Mouse (Mus musculus): ENCODE data around the gene Galnt2. TPM values are rescaled to one million over a fixed set of nuclear protein-coding genes. Genes with fewer than 3 reads are reported as not detected.
A peak's percentile ranks its signal among the peaks of the same experiment; 100 is the strongest.

The Galnt2 gene
- polyA plus RNA-seq, 1 experiment from 2014 or later: 42.8 TPM

DNA sequence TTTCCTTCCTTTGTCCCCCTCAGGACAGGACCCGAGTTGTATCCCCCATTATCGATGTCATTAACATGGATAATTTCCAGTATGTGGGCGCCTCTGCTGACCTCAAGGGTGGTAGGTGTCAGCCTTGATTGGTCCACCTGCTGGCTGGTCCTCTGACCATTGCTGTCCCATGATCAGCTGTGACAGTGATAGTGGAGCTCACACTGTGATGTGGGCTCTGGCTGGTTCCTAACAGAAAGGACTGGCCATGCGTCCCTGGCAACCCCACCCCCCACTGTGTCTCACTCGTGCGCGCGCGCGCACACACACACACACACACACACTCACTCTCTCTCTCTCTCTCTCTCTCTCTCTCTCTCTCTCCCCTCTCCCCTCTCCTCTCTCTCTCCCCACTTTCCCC lies 98.5 kb downstream of the Galnt2 start:
- WGBS: 70% methylated on average over 10 of the region's 10 CpGs
- Histone ChIP-seq H3K36me3 (peaks cover 88% of the 10 kb centered on the region), H3K27me3 (replicated peaks) (no peaks in the 10 kb centered on the region), H3K4me1 (peaks cover 17% of the 10 kb centered on the region), H3K4me3 (no peak overlapping the region), H3K9me3 (no peaks in the 10 kb centered on the region), H3K4me2 (no peak overlapping the region), H3K9ac (no peak overlapping the region), H3K27ac (replicated peaks) (peak overlapping the region; percentile 42; the same call in 1 of the 2 replicates)
- no peak for ATAC-seq (ENCODE audit: extremely low read depth, insufficient number of reproducible peaks, low FRiP score, low TSS enrichment)

DNA sequence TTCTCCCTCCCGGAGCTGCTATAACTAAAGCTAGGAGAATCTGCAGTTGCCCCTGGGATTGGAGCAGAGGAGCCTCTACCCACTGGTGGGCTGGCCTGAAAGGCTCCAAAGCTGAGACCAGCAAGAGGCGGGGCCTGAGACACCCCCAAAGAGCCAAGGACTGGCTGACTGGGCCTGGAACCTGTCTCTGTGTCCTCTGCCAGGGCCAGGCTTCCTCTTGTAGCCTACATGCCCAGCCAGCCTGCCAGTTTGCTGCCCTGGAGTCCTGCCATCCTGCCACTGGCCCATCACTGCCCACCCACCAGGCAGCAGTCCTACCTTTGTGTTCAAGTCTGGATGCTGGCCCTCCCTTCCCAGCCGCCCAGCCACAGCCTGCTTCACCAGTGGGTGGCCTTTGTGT lies 99.2 kb downstream of the Galnt2 start:
- Histone ChIP-seq H3K9ac (no peak overlapping the region), H3K4me2 (no peak overlapping the region), H3K27ac (replicated peaks) (no peak overlapping the region), H3K9me3 (no peaks in the 10 kb centered on the region), H3K36me3 (peaks cover 88% of the 10 kb centered on the region), H3K4me3 (no peak overlapping the region), H3K27me3 (replicated peaks) (no peaks in the 10 kb centered on the region), H3K4me1 (peaks cover 17% of the 10 kb centered on the region)
- 98% methylated on average over 2 of the region's 3 CpGs for WGBS
- no peak for ATAC-seq (ENCODE audit: extremely low read depth, insufficient number of reproducible peaks, low FRiP score, low TSS enrichment)

DNA sequence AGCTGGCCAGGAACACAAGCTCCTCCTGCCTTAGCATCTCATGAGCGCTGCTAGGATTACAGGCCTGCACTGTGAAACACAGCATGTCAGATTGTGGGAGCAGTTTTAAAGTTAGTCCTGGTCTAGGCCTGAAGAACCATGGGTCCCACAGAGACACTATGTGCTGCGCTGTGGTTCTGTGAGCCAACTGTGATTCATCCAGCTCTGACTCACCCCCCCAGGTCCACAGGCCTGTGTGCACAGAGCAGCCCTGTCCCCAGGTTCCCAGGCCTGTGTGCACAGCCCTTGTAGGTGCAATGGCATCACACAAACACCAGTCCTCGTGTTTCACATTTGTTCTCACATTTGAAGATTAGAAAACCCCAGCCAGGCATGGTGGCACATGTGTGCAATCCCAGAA lies 99.9 kb downstream of the Galnt2 start:
- Histone ChIP-seq H3K4me1 (peaks cover 17% of the 10 kb centered on the region), H3K36me3 (peaks cover 88% of the 10 kb centered on the region), H3K27me3 (replicated peaks) (no peaks in the 10 kb centered on the region), H3K27ac (replicated peaks) (no peak overlapping the region), H3K4me3 (no peak overlapping the region), H3K9ac (no peak overlapping the region), H3K4me2 (no peak overlapping the region), H3K9me3 (no peaks in the 10 kb centered on the region)
- no peak for ATAC-seq (ENCODE audit: extremely low read depth, insufficient number of reproducible peaks, low FRiP score, low TSS enrichment)
- 85% methylated on average over 3 of the region's 3 CpGs for WGBS

DNA sequence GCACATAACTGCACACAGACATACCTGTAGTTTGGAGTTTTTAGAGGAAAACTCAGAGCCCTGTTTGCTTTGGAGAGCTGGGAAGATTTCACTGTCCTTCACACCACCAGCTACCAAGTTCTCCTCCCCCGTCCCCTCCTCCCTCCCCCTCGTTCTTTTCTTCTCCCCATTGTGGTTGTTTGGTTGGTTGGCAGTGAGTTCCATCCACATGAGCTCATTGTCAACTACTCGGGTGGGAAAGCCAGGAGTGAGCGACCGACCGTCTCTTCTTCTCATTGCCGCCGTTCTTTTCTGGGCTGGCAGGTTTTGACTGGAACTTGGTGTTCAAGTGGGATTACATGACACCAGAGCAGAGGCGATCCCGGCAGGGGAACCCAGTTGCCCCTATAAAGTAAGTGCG lies 100.5 kb downstream of the Galnt2 start:
- 65% methylated on average over 11 of the region's 11 CpGs for WGBS
- Histone ChIP-seq H3K4me2 (no peak overlapping the region), H3K9me3 (no peaks in the 10 kb centered on the region), H3K27ac (replicated peaks) (no peak overlapping the region), H3K4me1 (peaks cover 17% of the 10 kb centered on the region), H3K27me3 (replicated peaks) (no peaks in the 10 kb centered on the region), H3K4me3 (no peak overlapping the region), H3K9ac (no peak overlapping the region), H3K36me3 (peaks cover 88% of the 10 kb centered on the region)
- ATAC-seq (ENCODE audit: extremely low read depth, insufficient number of reproducible peaks, low FRiP score, low TSS enrichment): no peak

DNA sequence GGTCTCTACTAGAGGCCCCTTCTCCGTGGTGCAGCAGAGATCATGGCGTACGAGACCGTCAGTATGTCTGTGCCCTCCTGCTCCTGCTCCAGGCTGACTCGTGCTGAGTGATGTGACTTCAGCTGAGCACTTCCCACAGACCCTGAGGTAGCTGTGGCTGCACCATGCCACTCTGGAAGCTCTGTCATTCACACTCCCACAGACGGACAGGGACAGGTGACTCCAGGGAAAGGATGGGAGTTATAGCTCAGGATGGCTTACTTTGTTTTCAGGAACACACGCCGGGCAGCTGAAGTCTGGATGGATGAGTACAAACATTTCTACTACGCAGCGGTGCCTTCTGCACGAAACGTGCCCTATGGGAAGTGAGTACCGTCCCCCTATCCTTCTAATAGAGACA lies 105.1 kb downstream of the Galnt2 start:
- no peak overlapping the region for H3K9ac ChIP-seq
- no peak overlapping the region for H3K27ac ChIP-seq (replicated peaks)
- no peak overlapping the region for H3K4me3 ChIP-seq
- H3K4me1 ChIP-seq: peaks cover 2% of the 10 kb centered on the region; the same call in 1 of the 2 replicates
- no peak for ATAC-seq (ENCODE audit: extremely low read depth, insufficient number of reproducible peaks, low FRiP score, low TSS enrichment)
- 87% methylated on average over 13 of the region's 13 CpGs for WGBS
- no peaks in the 10 kb centered on the region for H3K27me3 ChIP-seq (replicated peaks)
- peaks cover 94% of the 10 kb centered on the region for H3K36me3 ChIP-seq
- no peaks in the 10 kb centered on the region for H3K9me3 ChIP-seq
- no peak overlapping the region for H3K4me2 ChIP-seq

DNA sequence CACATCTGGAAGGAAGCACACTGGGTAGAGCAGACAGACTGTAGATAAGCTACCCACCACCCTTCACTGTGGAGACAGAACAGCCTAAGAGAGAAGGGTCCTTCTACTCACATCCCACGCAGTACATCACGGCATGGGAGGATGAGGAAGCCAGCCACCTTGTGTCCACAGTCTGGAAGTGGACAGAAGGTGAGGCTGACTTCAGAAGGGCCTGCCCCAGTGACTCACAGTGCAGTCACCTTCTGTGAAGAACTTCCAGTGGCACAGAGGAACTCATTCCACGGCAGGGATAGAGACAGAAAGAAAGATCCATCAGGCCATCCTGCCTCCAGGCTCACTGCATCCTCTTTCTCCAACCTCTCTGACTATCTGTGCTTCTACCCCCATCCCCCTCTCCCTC lies 108.6 kb downstream of the Galnt2 start:
- no peaks in the 10 kb centered on the region for H3K9me3 ChIP-seq
- no peaks in the 10 kb centered on the region for H3K27me3 ChIP-seq (replicated peaks)
- H3K36me3 ChIP-seq: peaks cover 97% of the 10 kb centered on the region
- H3K27ac ChIP-seq (replicated peaks): no peak overlapping the region
- H3K9ac ChIP-seq: no peak overlapping the region
- WGBS: 72% methylated on average over 3 of the region's 3 CpGs
- H3K4me1 ChIP-seq: no peaks in the 10 kb centered on the region
- ATAC-seq (ENCODE audit: extremely low read depth, insufficient number of reproducible peaks, low FRiP score, low TSS enrichment): no peak
- no peak overlapping the region for H3K4me2 ChIP-seq
- no peak overlapping the region for H3K4me3 ChIP-seq

DNA sequence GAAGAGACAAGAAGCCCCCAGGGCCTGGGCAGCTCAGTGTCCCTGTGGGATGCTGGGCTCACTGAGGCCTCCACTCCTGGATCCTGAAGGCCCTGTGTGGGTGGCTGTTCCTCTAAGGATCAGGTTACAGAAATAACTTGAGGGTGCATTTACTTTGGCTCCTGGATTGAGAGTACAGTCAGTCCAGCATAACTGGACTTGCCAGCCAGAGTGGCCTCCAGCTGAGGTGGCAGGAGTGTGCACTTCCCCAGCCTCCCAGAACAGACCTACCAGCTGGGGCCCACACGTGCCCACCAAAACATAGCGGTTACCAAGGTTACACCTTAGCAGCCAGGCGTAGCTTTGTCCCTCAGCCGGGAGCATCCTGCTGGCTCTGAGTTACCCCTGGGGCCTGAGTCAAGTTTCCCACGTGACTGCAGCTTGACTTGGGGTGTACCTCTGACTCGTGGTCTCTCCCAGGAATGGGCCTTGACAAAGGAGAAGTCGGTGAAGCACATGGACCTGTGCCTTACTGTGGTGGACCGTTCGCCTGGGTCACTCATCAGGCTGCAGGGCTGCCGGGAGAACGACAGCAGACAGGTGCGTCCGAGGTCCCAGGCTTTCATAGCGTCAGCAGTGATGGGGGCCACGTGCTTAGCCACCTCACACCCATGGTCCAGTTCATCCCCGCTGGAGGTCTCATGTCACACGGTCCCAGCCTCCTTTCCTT lies 109.3 kb downstream of the Galnt2 start:
- H3K9ac ChIP-seq: no peak overlapping the region
- H3K4me2 ChIP-seq: no peak overlapping the region
- H3K9me3 ChIP-seq: no peaks in the 10 kb centered on the region
- H3K27me3 ChIP-seq (replicated peaks): no peaks in the 10 kb centered on the region
- H3K4me3 ChIP-seq: no peak overlapping the region
- ATAC-seq (ENCODE audit: extremely low read depth, insufficient number of reproducible peaks, low FRiP score, low TSS enrichment): no peak
- peaks cover 95% of the 10 kb centered on the region for H3K36me3 ChIP-seq
- H3K4me1 ChIP-seq: no peaks in the 10 kb centered on the region
- 83% methylated on average over 17 of the region's 17 CpGs for WGBS
- H3K27ac ChIP-seq (replicated peaks): no peak overlapping the region

DNA sequence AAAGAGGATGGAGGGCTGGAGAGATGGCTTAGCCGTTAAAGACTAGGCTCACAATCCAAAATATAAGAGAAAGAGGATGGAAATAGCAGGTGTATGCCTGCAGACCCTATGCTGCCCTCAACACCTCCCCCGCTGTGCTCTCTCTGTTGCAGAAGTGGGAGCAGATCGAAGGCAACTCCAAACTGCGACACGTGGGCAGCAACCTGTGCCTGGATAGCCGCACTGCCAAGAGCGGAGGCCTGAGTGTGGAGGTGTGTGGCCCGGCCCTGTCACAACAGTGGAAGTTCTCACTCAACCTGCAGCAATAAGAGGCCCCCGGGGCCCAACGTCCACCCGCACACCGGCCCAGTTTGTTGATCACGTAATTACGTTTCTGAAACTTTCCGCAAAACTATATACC lies 112.0 kb downstream of the Galnt2 start:
- no peak overlapping the region for H3K9ac ChIP-seq
- H3K4me3 ChIP-seq: no peak overlapping the region
- H3K9me3 ChIP-seq: no peaks in the 10 kb centered on the region
- H3K27ac ChIP-seq (replicated peaks): no peak overlapping the region
- peaks cover 74% of the 10 kb centered on the region for H3K36me3 ChIP-seq
- no peaks in the 10 kb centered on the region for H3K27me3 ChIP-seq (replicated peaks)
- H3K4me1 ChIP-seq: peaks cover 15% of the 10 kb centered on the region
- ATAC-seq (ENCODE audit: extremely low read depth, insufficient number of reproducible peaks, low FRiP score, low TSS enrichment): no peak
- H3K4me2 ChIP-seq: no peak overlapping the region
- WGBS: 92% methylated on average over 15 of the region's 15 CpGs

DNA sequence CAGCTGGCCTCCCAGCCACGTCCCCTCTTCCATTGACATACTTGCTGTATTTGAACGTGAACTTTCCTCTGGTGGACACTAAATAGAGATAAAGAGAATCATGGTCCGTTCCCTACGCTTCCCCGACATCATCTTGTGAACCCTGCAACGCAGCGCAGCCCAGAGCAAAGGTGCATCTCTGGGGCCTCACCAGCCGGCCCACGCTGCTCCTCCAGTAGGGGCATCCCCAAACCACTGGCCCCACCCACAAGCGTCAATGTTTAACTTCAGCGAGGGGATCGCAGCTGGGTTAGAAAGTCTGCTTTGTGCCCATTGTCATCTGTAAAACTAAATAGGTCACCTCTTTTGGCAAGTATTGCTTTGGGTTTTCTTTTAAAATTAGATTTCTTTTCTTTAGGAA lies 112.8 kb downstream of the Galnt2 start:
- WGBS: 88% methylated on average over 12 of the region's 12 CpGs
- Histone ChIP-seq H3K36me3 (peaks cover 66% of the 10 kb centered on the region), H3K4me1 (peaks cover 16% of the 10 kb centered on the region), H3K9ac (no peak overlapping the region), H3K4me2 (no peak overlapping the region), H3K9me3 (no peaks in the 10 kb centered on the region), H3K4me3 (no peak overlapping the region), H3K27ac (replicated peaks) (no peak overlapping the region), H3K27me3 (replicated peaks) (no peaks in the 10 kb centered on the region; the same call in 1 of the 2 replicates)
- no peak for ATAC-seq (ENCODE audit: extremely low read depth, insufficient number of reproducible peaks, low FRiP score, low TSS enrichment)

DNA sequence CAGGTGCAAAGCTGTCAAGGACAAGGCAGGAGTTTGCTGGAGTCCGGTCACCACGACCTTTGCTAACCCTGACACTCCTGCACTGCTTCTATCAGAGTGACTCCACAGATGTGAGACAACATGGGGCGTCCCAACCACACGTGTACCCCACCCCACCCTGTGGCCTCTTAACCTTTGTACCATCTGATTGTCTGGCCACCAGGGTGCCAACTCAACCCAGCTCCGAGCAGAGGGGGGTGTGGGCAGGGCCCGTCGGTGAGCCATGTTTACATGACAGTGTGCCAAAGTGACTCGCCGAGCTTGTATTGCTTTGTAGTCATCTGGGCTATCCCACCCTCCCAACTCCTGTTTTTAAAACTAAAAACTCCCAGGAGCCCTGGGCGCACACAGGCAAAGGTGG lies 113.9 kb downstream of the Galnt2 start:
- WGBS: 81% methylated on average over 10 of the region's 10 CpGs
- no peaks in the 10 kb centered on the region for H3K9me3 ChIP-seq
- H3K36me3 ChIP-seq: peaks cover 56% of the 10 kb centered on the region
- H3K9ac ChIP-seq: no peak overlapping the region
- H3K4me2 ChIP-seq: no peak overlapping the region
- peaks cover 16% of the 10 kb centered on the region for H3K4me1 ChIP-seq
- no peak overlapping the region for H3K4me3 ChIP-seq
- no peak for ATAC-seq (ENCODE audit: extremely low read depth, insufficient number of reproducible peaks, low FRiP score, low TSS enrichment)
- no peak overlapping the region for H3K27ac ChIP-seq (replicated peaks)
- no peaks in the 10 kb centered on the region; the same call in 1 of the 2 replicates for H3K27me3 ChIP-seq (replicated peaks)

DNA sequence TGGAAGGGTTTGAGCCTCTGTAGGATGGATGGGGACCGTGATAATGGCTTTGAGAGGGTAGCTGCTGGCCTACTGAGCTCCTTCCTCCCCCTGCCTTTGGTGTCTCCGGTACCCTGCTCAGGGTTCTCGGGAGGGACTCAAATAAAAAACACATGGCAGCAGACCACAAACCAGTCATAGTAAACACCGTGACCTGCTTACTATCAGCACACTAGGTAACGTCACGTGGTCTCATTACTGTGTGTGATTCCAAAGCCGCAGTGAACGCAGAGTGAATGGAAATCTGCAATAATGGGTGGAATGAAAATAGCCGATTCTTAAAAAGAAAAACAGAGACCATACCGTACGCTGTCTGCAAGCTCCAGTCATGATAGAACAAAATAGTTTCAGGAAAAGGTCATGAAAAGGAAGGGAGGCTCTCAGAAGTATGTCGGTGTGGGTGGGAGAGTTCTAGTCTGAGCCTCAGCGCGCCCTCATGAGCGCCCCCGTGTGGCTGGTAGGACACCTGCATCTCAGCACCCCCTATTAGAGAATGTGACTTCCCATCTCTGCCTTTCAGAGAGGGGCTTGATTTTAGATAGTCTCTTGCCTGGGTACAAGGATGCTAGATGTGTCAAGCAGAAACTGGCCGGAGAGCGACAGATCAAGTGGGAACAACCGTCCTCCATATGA lies 115.8 kb downstream of the Galnt2 start:
- Histone ChIP-seq H3K27me3 (replicated peaks) (peaks cover 6% of the 10 kb centered on the region; the same call in 1 of the 2 replicates), H3K9me3 (no peaks in the 10 kb centered on the region), H3K4me1 (peaks cover 16% of the 10 kb centered on the region), H3K4me2 (peak overlapping the region; percentile 20; the same call in 1 of the 2 replicates), H3K27ac (replicated peaks) (no peak overlapping the region), H3K36me3 (peaks cover 38% of the 10 kb centered on the region), H3K9ac (no peak overlapping the region; the same call in 1 of the 2 replicates), H3K4me3 (no peak overlapping the region)
- 34% methylated on average over 19 of the region's 19 CpGs for WGBS
- ATAC-seq (ENCODE audit: extremely low read depth, insufficient number of reproducible peaks, low FRiP score, low TSS enrichment): no peak

DNA sequence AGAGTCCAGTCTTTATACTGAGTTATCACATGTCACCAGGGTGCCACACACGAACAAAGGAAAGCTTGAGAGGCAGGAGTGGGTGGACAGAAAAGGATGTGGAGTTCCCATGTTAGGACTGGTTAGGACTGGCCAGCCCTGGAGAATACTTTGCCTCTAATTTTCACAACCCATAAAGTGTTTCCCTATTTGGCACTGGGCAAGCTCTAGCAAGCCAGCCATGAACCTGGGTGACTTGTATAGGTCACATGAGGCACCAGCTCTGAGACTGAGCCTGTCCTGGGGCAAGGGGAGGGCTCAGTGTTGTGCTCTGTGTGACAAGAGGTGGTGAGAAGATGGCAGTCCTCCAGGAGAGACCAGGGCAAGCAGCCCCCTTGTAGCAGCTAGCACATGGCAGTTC lies 116.9 kb downstream of the Galnt2 start:
- peaks cover 27% of the 10 kb centered on the region for H3K36me3 ChIP-seq
- H3K9ac ChIP-seq: no peak overlapping the region
- H3K27ac ChIP-seq (replicated peaks): no peak overlapping the region
- H3K9me3 ChIP-seq: no peaks in the 10 kb centered on the region
- ATAC-seq (ENCODE audit: extremely low read depth, insufficient number of reproducible peaks, low FRiP score, low TSS enrichment): no peak
- 47% methylated on average over 1 of the region's 1 CpGs for WGBS
- no peak overlapping the region for H3K4me3 ChIP-seq
- peaks cover 16% of the 10 kb centered on the region for H3K4me1 ChIP-seq
- no peak overlapping the region for H3K4me2 ChIP-seq
- H3K27me3 ChIP-seq (replicated peaks): peaks cover 7% of the 10 kb centered on the region; the same call in 1 of the 2 replicates
